Mouse (Mus musculus): Measurements from ENCODE around the gene Myo1d. TPM values are rescaled to one million over a fixed set of nuclear protein-coding genes. Genes with fewer than 3 reads are reported as not detected.

Myo1d gene
- polyA plus RNA-seq, 2 experiments = 3.3 to 7.5 TPM

DNA sequence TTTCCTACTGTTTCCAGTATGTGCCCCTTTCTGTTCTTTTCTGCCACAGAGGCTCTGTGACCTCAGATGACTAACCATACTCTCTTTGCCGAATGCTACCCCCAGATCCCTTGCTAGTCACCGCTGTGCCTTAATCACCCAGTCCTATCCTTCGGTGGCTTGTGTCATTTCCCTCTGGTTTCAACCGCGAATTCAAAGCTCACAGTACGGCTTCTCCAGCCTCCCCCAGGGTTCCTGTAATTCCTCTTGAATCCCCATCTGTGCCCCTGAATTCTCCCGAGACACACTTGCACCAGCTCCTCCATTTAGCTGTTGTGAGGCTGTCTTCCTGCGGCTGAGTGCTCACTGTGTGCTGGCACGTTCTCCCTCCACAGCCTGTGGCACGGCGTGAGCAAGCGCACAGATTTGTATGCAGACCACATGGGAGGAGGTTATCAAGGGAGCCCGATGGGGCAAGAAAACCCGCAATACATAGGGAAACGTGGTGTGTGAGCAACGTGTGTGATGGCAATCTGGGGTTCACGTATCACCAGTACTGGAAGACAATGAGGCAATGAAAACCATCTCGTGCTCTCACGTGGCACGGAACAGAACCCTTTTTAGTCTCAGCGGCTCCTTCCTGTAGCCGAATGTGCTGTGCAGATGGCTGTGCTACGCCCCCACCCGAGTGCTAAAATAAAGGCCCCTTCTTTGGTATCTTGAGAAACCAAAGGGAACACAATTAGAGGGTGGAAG, 177.0 kb downstream of the Myo1d start:
- no peaks in the 10 kb centered on the region; the same call in 1 of the 2 replicates for H3K27me3 ChIP-seq (ENCODE audit: control insufficient read depth, insufficient read depth, low read length)
- peak overlapping the region; percentile 1; the same call in 1 of the 2 replicates for H3K4me2 ChIP-seq (ENCODE audit: low read depth)
- 9% methylated on average over 24 of the region's 24 CpGs for WGBS (ENCODE audit: insufficient replicate concordance)
- ATAC-seq (ENCODE audit: insufficient read depth) (no peak), DNase-seq (ENCODE audit: low read depth in 3 of 3, low spot score in 3 of 3) (no peak)
- no peak overlapping the region for H3K9ac ChIP-seq (replicated peaks)
- no peak overlapping the region for H3K4me3 ChIP-seq (ENCODE audit: insufficient read depth in 1 of 2, low read depth in 2 of 2, low read length in 2 of 2)
- H3K27ac ChIP-seq = no peak overlapping the region
- H3K36me3 ChIP-seq (replicated peaks; ENCODE audit: control insufficient read depth, insufficient read depth, low read depth) = no peaks in the 10 kb centered on the region
- no peak for TF ChIP-seq EP300 (IDR thresholded peaks at IDR 0.05; ENCODE audit: low read depth)
- no peak for TF ChIP-seq CTCF (IDR thresholded peaks at IDR 0.05; ENCODE audit: low read depth)
- H3K4me1 ChIP-seq (replicated peaks; ENCODE audit: control insufficient read depth in 2 of 2, insufficient read depth in 2 of 2, low read length in 1 of 2) = no peaks in the 10 kb centered on the region
- no peaks in the 10 kb centered on the region for H3K9me3 ChIP-seq (ENCODE audit: control insufficient read depth, low read length)

DNA sequence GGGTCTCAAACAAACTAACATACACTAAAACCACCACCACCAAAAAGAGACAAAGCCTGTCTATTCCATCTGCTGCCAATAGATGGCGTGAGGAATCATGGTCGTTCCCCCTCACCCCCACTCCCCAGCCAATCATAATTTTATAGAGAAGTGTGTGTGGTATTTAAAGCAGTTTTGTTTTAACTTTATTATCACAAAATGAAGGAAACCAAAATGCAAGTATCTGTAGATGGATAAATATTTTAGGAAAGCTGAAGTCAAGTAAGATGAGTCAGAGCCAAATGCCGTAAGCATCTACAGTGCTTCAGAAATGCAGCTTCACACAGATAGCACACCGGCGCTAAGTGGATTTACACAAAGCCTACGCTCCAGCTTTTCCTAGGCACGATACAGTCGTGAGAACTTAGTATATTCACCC, 177.8 kb downstream of the Myo1d start:
- Histone ChIP-seq H3K4me2 (ENCODE audit: low read depth) (no peak overlapping the region), H3K9me3 (ENCODE audit: control insufficient read depth, low read length) (no peaks in the 10 kb centered on the region), H3K27ac (no peak overlapping the region), H3K9ac (replicated peaks) (no peak overlapping the region), H3K36me3 (replicated peaks; ENCODE audit: control insufficient read depth, insufficient read depth, low read depth) (no peaks in the 10 kb centered on the region), H3K27me3 (ENCODE audit: control insufficient read depth, insufficient read depth, low read length) (no peaks in the 10 kb centered on the region; the same call in 1 of the 2 replicates), H3K4me1 (replicated peaks; ENCODE audit: control insufficient read depth in 2 of 2, insufficient read depth in 2 of 2, low read length in 1 of 2) (no peaks in the 10 kb centered on the region), H3K4me3 (ENCODE audit: insufficient read depth in 1 of 2, low read depth in 2 of 2, low read length in 2 of 2) (no peak overlapping the region)
- DNase-seq (ENCODE audit: low read depth in 3 of 3, low spot score in 3 of 3) (no peak), ATAC-seq (ENCODE audit: insufficient read depth) (no peak)
- 25% methylated on average over 8 of the region's 8 CpGs for WGBS (ENCODE audit: insufficient replicate concordance)
- TF ChIP-seq EP300 (IDR thresholded peaks at IDR 0.05; ENCODE audit: low read depth) = no peak
- peak; percentile 48 for TF ChIP-seq CTCF (IDR thresholded peaks at IDR 0.05; ENCODE audit: low read depth)

DNA sequence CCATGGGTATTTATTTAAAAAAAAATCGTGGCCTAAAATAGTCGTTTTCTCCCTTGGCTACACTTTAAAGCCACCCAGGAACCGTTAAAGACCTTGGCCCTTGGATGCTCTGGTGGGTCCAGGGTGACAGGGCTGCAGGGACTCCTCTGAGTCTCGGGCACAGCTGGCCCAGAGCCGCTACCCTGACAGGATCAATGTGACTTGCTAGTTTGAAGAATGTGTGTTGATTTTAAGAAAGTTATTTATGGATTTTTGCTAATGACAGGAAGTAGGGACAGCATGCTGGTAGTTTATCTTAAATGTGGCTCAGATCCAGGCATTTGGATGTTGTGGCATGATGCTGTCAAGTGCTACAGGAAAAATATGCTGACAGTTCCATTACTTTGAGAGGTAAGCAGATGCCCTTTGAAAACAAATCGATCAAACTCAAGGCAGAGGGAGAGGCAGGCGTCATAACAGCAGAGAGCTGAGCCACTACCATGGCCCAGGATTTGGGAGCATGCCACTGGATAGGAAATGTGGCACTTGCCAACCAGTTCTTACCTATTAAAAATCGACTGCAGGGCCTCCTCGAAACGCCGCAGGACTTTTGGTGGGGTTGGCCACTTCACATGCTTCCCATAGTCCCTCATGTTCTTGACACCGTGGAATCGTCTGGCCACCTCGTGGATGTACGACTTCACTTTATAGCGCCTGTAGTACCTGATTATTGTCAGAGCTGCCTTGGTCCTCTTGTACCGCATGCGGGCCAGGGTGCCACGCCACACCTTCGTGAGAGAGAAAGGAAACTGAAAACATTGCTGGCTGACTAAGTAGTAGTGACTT, 178.6 kb downstream of the Myo1d start:
- no peak for TF ChIP-seq CTCF (IDR thresholded peaks at IDR 0.05; ENCODE audit: low read depth)
- no peak for TF ChIP-seq EP300 (IDR thresholded peaks at IDR 0.05; ENCODE audit: low read depth)
- WGBS (ENCODE audit: insufficient replicate concordance) = 61% methylated on average over 20 of the region's 20 CpGs
- no peak overlapping the region for H3K4me2 ChIP-seq (ENCODE audit: low read depth)
- no peaks in the 10 kb centered on the region for H3K4me1 ChIP-seq (replicated peaks; ENCODE audit: control insufficient read depth in 2 of 2, insufficient read depth in 2 of 2, low read length in 1 of 2)
- no peak overlapping the region for H3K4me3 ChIP-seq (ENCODE audit: insufficient read depth in 1 of 2, low read depth in 2 of 2, low read length in 2 of 2)
- H3K36me3 ChIP-seq (replicated peaks; ENCODE audit: control insufficient read depth, insufficient read depth, low read depth) = no peaks in the 10 kb centered on the region
- no peak overlapping the region for H3K27ac ChIP-seq
- no peaks in the 10 kb centered on the region for H3K9me3 ChIP-seq (ENCODE audit: control insufficient read depth, low read length)
- DNase-seq (ENCODE audit: low read depth in 3 of 3, low spot score in 3 of 3) = no peak
- no peaks in the 10 kb centered on the region; the same call in 1 of the 2 replicates for H3K27me3 ChIP-seq (ENCODE audit: control insufficient read depth, insufficient read depth, low read length)
- no peak overlapping the region for H3K9ac ChIP-seq (replicated peaks)
- no peak for ATAC-seq (ENCODE audit: insufficient read depth)

DNA sequence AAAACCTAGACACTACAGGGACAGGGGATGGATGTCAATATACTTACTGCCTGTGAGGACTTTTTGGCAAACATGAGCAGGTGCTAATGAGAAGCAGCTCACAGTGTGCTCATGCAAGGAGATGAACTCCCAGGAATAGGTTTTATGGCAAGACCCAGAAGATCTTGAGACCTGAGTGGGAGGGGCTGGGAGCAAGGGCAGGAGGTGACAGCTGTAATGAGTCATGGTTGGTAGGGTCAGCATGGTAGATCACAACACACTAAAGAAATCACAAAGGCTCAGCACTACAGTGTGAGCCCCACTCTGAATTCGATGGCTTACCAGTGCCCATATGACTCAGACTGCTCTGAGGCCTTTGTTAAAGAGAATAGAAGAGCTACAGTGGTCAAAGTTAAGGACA, 184.3 kb downstream of the Myo1d start:
- H3K4me1 ChIP-seq (replicated peaks; ENCODE audit: control insufficient read depth in 2 of 2, insufficient read depth in 2 of 2, low read length in 1 of 2) = no peaks in the 10 kb centered on the region
- 64% methylated on average over 1 of the region's 1 CpGs for WGBS (ENCODE audit: insufficient replicate concordance)
- TF ChIP-seq CTCF (IDR thresholded peaks at IDR 0.05; ENCODE audit: low read depth) = no peak
- TF ChIP-seq EP300 (IDR thresholded peaks at IDR 0.05; ENCODE audit: low read depth) = no peak
- H3K9me3 ChIP-seq (ENCODE audit: control insufficient read depth, low read length) = no peaks in the 10 kb centered on the region
- no peak overlapping the region for H3K4me2 ChIP-seq (ENCODE audit: low read depth)
- H3K36me3 ChIP-seq (replicated peaks; ENCODE audit: control insufficient read depth, insufficient read depth, low read depth) = no peaks in the 10 kb centered on the region
- no peaks in the 10 kb centered on the region for H3K27me3 ChIP-seq (ENCODE audit: control insufficient read depth, insufficient read depth, low read length)
- no peak overlapping the region for H3K4me3 ChIP-seq (ENCODE audit: insufficient read depth in 1 of 2, low read depth in 2 of 2, low read length in 2 of 2)
- ATAC-seq (ENCODE audit: insufficient read depth) = no peak
- no peak overlapping the region for H3K9ac ChIP-seq (replicated peaks)
- no peak for DNase-seq (ENCODE audit: low read depth in 3 of 3, low spot score in 3 of 3)
- no peak overlapping the region for H3K27ac ChIP-seq

DNA sequence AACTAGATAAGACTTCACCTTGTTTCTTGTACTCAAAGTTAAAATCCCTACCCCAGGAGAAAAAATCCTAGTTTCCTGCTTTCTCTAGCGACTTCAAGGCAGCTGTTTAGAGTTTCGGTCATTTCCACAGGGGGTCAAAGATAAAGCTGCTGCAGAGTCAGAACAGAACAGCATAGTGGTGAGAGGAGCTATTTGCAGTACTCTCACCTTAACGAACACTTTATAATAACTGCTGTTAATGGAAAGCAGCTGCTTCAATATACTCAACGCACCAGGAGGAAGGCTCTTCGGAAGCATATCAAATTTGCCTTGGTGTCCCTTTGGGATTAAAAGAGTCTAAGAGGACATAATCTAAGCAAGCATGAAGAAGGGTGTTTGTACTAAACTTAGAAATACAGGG, 190.4 kb downstream of the Myo1d start:
- TF ChIP-seq CTCF (IDR thresholded peaks at IDR 0.05; ENCODE audit: low read depth) (no peak), EP300 (IDR thresholded peaks at IDR 0.05; ENCODE audit: low read depth) (no peak)
- WGBS (ENCODE audit: insufficient replicate concordance) = 57% methylated on average over 5 of the region's 5 CpGs
- Histone ChIP-seq H3K27me3 (ENCODE audit: control insufficient read depth, insufficient read depth, low read length) (no peaks in the 10 kb centered on the region), H3K4me3 (ENCODE audit: insufficient read depth in 1 of 2, low read depth in 2 of 2, low read length in 2 of 2) (no peak overlapping the region), H3K36me3 (replicated peaks; ENCODE audit: control insufficient read depth, insufficient read depth, low read depth) (no peaks in the 10 kb centered on the region), H3K9ac (replicated peaks) (no peak overlapping the region), H3K27ac (no peak overlapping the region), H3K4me2 (ENCODE audit: low read depth) (no peak overlapping the region), H3K9me3 (ENCODE audit: control insufficient read depth, low read length) (no peaks in the 10 kb centered on the region), H3K4me1 (replicated peaks; ENCODE audit: control insufficient read depth in 2 of 2, insufficient read depth in 2 of 2, low read length in 1 of 2) (no peaks in the 10 kb centered on the region)
- DNase-seq (ENCODE audit: low read depth in 3 of 3, low spot score in 3 of 3) (no peak), ATAC-seq (ENCODE audit: insufficient read depth) (no peak)

All from liver, embryonic 14.5 days (tissue).